Mouse (Mus musculus) stomach, postnatal 0 days (tissue): ENCODE results near the gene Dmtf1.

Experiments used
- CTCF ChIP-seq: IDR thresholded peaks from 2 replicates; pipeline ENCODE4 v1.5.1; 2016; ENCODE audit warnings: antibody characterized with exemption, low read depth, mild to moderate bottlenecking, moderate library complexity
- EP300 ChIP-seq: optimal IDR thresholded peaks from 2 replicates; pipeline ENCODE3; 2016; ENCODE audit warnings: antibody characterized with exemption

DNA sequence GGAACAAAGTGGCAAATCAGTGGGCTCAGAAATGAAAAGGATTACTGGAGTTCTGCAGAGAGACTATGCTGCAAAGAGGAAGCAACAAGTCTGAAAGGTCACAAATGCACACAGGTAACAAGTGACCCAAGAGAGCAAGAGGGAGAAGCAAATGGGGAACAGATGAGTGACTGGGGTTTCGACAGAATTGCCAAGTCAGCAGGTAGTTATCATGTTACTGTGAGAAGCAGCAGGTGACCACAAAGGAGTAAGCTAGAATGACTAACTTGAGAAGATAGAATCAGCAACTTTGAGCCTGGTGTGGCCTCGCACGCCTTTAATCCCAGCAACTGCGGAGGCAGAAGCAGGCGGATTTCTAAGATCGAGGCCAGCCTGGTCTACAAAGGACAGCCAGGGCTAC, 19.2 kb downstream of the Dmtf1 start:
- TF ChIP-seq CTCF (no peak), EP300 (no peak)
